Mouse (Mus musculus) macrophage (primary cell): ENCODE measurements at regions not wholly inside any gene's neighbourhood (a gene's known extent, or its start where the extent isn't known, plus 50 kb on each side); places are given as distances from the start of the nearest gene placed in this dataset.

ENCODE experiments used
- H3K27ac ChIP-seq: fragments of 350-480 bp; formaldehyde crosslinking; 2 replicates; pipeline ENCODE4 v1.9.0; 2021
- H3K36me3 ChIP-seq: fragments of 350-480 bp; formaldehyde crosslinking; 2 replicates; pipeline ENCODE4 v1.9.0; 2021; ENCODE audit errors: inconsistent target
- H3K4me3 ChIP-seq: fragments of 350-480 bp; formaldehyde crosslinking; 2 replicates; pipeline ENCODE4 v1.9.0; 2021; ENCODE audit errors: inconsistent target
- H3K79me2 ChIP-seq: fragments of 350-480 bp; formaldehyde crosslinking; 2 replicates; pipeline ENCODE4 v1.9.0; 2021; ENCODE audit errors: inconsistent target
- WGBS: methylation state at CpG from one replicate; pipeline ENCODE4 v1.1.7; 2026; ENCODE audit warnings: inconsistent platforms; ENCODE audit not compliant: missing documents; 5-methylcytosine and 5-hydroxymethylcytosine counted together

GRCm38 (mm10) chr13:110994596-110994995, 260.2 kb upstream of the Actbl2 start:
- Histone ChIP-seq H3K4me3 (no peak overlapping the region), H3K27ac (no peak overlapping the region), H3K79me2 (no peaks in the 10 kb centered on the region), H3K36me3 (no peaks in the 10 kb centered on the region)
- WGBS: 96% methylated on average over 3 of the region's 3 CpGs

GRCm38 (mm10) chr13:111002670-111003069, 252.1 kb upstream of the Actbl2 start:
- Histone ChIP-seq H3K36me3 (no peaks in the 10 kb centered on the region), H3K27ac (no peak overlapping the region), H3K79me2 (no peaks in the 10 kb centered on the region), H3K4me3 (no peak overlapping the region)
- WGBS: 88% methylated on average over 4 of the region's 4 CpGs

- 89% methylated on average over 4 of the region's 4 CpGs for WGBS
- Histone ChIP-seq H3K27ac (no peak overlapping the region), H3K36me3 (no peaks in the 10 kb centered on the region), H3K4me3 (no peak overlapping the region), H3K79me2 (no peaks in the 10 kb centered on the region)
These were observed 240.7 kb upstream of the Actbl2 start for GRCm38 (mm10) chr13:111014142-111014541.

GRCm38 (mm10) chr13:111030111-111030510, 224.7 kb upstream of the Actbl2 start:
- Histone ChIP-seq H3K4me3 (no peak overlapping the region), H3K36me3 (no peaks in the 10 kb centered on the region)
- 89% methylated on average over 2 of the region's 2 CpGs for WGBS

GRCm38 (mm10) chr13:111031633-111032032, 223.2 kb upstream of the Actbl2 start:
- 92% methylated on average over 1 of the region's 1 CpGs for WGBS
- no peaks in the 10 kb centered on the region for H3K79me2 ChIP-seq
- H3K36me3 ChIP-seq: no peaks in the 10 kb centered on the region
- no peak overlapping the region for H3K4me3 ChIP-seq
- H3K27ac ChIP-seq: no peak overlapping the region

More at GRCm38 (mm10) chr13:111030111-111030510, 224.7 kb upstream of the Actbl2 start:
- no peaks in the 10 kb centered on the region for H3K79me2 ChIP-seq
- H3K27ac ChIP-seq: no peak overlapping the region

GRCm38 (mm10) chr13:111043637-111044036, 211.2 kb upstream of the Actbl2 start:
- 0% methylated on average over 2 of the region's 2 CpGs for WGBS
- Histone ChIP-seq H3K27ac (no peak overlapping the region), H3K79me2 (no peaks in the 10 kb centered on the region), H3K4me3 (no peak overlapping the region), H3K36me3 (no peaks in the 10 kb centered on the region)

GRCm38 (mm10) chr13:111044328-111045002, 210.3 kb upstream of the Actbl2 start:
- H3K27ac ChIP-seq: no peak overlapping the region
- no peaks in the 10 kb centered on the region for H3K36me3 ChIP-seq
- no peak overlapping the region for H3K4me3 ChIP-seq
- 8% methylated on average over 10 of the region's 10 CpGs for WGBS
- no peaks in the 10 kb centered on the region for H3K79me2 ChIP-seq

GRCm38 (mm10) chr13:111050097-111050496, 204.7 kb upstream of the Actbl2 start:
- H3K4me3 ChIP-seq: no peak overlapping the region
- H3K27ac ChIP-seq: no peak overlapping the region
- H3K36me3 ChIP-seq: no peaks in the 10 kb centered on the region
- no peaks in the 10 kb centered on the region for H3K79me2 ChIP-seq
- 49% methylated on average over 6 of the region's 6 CpGs for WGBS

GRCm38 (mm10) chr13:111055817-111056216, 199.0 kb upstream of the Actbl2 start:
- WGBS: 89% methylated on average over 2 of the region's 2 CpGs
- no peaks in the 10 kb centered on the region for H3K79me2 ChIP-seq
- no peak overlapping the region for H3K27ac ChIP-seq
- H3K36me3 ChIP-seq: no peaks in the 10 kb centered on the region
- no peak overlapping the region for H3K4me3 ChIP-seq

GRCm38 (mm10) chr13:111087753-111088152, 167.1 kb upstream of the Actbl2 start:
- H3K79me2 ChIP-seq: no peaks in the 10 kb centered on the region
- H3K4me3 ChIP-seq: no peak overlapping the region
- H3K27ac ChIP-seq: no peak overlapping the region
- WGBS: 97% methylated on average over 2 of the region's 2 CpGs
- H3K36me3 ChIP-seq: no peaks in the 10 kb centered on the region

- Histone ChIP-seq H3K4me3 (no peak overlapping the region), H3K27ac (no peak overlapping the region), H3K36me3 (no peaks in the 10 kb centered on the region), H3K79me2 (no peaks in the 10 kb centered on the region)
- WGBS: 92% methylated on average over 5 of the region's 5 CpGs
These were observed 158.7 kb upstream of the Actbl2 start for GRCm38 (mm10) chr13:111096071-111096470.

GRCm38 (mm10) chr13:111097336-111097735, 157.5 kb upstream of the Actbl2 start:
- WGBS: 89% methylated on average over 4 of the region's 4 CpGs
- Histone ChIP-seq H3K4me3 (no peak overlapping the region), H3K79me2 (no peaks in the 10 kb centered on the region), H3K27ac (no peak overlapping the region), H3K36me3 (no peaks in the 10 kb centered on the region)

- 100% methylated on average over 2 of the region's 2 CpGs for WGBS
- no peak overlapping the region for H3K4me3 ChIP-seq
- H3K79me2 ChIP-seq: no peaks in the 10 kb centered on the region
- no peaks in the 10 kb centered on the region for H3K36me3 ChIP-seq
- H3K27ac ChIP-seq: no peak overlapping the region
These were observed 156.1 kb upstream of the Actbl2 start for GRCm38 (mm10) chr13:111098738-111099137.

- Histone ChIP-seq H3K36me3 (no peaks in the 10 kb centered on the region), H3K79me2 (no peaks in the 10 kb centered on the region), H3K27ac (no peak overlapping the region), H3K4me3 (no peak overlapping the region)
- WGBS: 26% methylated on average over 6 of the region's 6 CpGs
These were observed 155.6 kb upstream of the Actbl2 start for GRCm38 (mm10) chr13:111099252-111099651.

GRCm38 (mm10) chr13:111100448-111100847, 154.4 kb upstream of the Actbl2 start:
- Histone ChIP-seq H3K79me2 (no peaks in the 10 kb centered on the region), H3K27ac (no peak overlapping the region), H3K4me3 (no peak overlapping the region), H3K36me3 (no peaks in the 10 kb centered on the region)
- 90% methylated on average over 1 of the region's 1 CpGs for WGBS
